Mouse (Mus musculus) heart, embryonic 16.5 days (tissue): ENCODE measurements around the gene Plekhf1. TPM values are rescaled to one million over a fixed set of nuclear protein-coding genes. Genes with fewer than 3 reads are reported as not detected.

Experiments used
- ATAC-seq: fragments of 200-750 bp; cut with Nextera tagmentation; replicated peaks from 2 replicates; pipeline ENCODE4 v1.8.0; 2017; ENCODE audit warnings: moderate number of reproducible peaks; ENCODE audit not compliant: insufficient read depth, low FRiP score; ENCODE audit errors: extremely low read depth
- H3K27ac ChIP-seq: fragments of 300-500 bp; sonication (generic); 2 replicates; pipeline ENCODE4 v1.5.1; 2014; ENCODE audit warnings: mild to moderate bottlenecking, low read length, control low read depth, moderate library complexity
- H3K27me3 ChIP-seq: fragments of 300-500 bp; sonication (generic); 2 replicates; pipeline ENCODE4 v1.6.1; 2014; ENCODE audit warnings: low read length, mixed read lengths; ENCODE audit not compliant: control insufficient read depth, insufficient read depth
- H3K36me3 ChIP-seq: fragments of 300-500 bp; sonication (generic); 2 replicates; pipeline ENCODE4 v1.6.1; 2014; ENCODE audit not compliant: control insufficient read depth, insufficient read depth
- H3K4me1 ChIP-seq: fragments of 300-500 bp; sonication (generic); 2 replicates; pipeline ENCODE4 v1.6.1; 2014; ENCODE audit warnings: low read length, mixed read lengths; ENCODE audit not compliant: control insufficient read depth, insufficient read depth
- H3K4me2 ChIP-seq: fragments of 300-500 bp; sonication (generic); 2 replicates; pipeline ENCODE4 v1.6.1; 2014; ENCODE audit warnings: low read depth, mild to moderate bottlenecking, control low read depth, low read length
- H3K4me3 ChIP-seq: fragments of 300-500 bp; sonication (generic); 2 replicates; pipeline ENCODE4 v1.5.1; 2014; ENCODE audit warnings: mild to moderate bottlenecking, control low read depth, low read length
- H3K9ac ChIP-seq: fragments of 300-500 bp; sonication (generic); 2 replicates; pipeline ENCODE4 v1.6.1; 2014; ENCODE audit warnings: low read length, control low read depth
- H3K9me3 ChIP-seq: fragments of 300-500 bp; sonication (generic); replicated peaks from 2 replicates; pipeline ENCODE4 v1.6.1; 2016; ENCODE audit warnings: low read length; ENCODE audit not compliant: control insufficient read depth
- WGBS: fragments of 180-500 bp; shearing (Covaris S2); extraction: QIAGEN DNeasy Blood & Tissue Kit; methylation state at CpG from one replicate; pipeline ENCODE4 v1.1.7; 2014; 5-methylcytosine and 5-hydroxymethylcytosine counted together
- polyA plus RNA-seq: library from polyadenylated mRNA; unstranded; fragments of >200 nt; fragmentation: Nextera tagmentation; extraction: Ambion mirVana; gene quantifications from 2 replicates; pipeline ENCODE4 v1.2.1, GENCODE M21; 2015

Plekhf1 gene
- polyA plus RNA-seq, 1 experiment from 2014 or later: 7.3 TPM

DNA sequence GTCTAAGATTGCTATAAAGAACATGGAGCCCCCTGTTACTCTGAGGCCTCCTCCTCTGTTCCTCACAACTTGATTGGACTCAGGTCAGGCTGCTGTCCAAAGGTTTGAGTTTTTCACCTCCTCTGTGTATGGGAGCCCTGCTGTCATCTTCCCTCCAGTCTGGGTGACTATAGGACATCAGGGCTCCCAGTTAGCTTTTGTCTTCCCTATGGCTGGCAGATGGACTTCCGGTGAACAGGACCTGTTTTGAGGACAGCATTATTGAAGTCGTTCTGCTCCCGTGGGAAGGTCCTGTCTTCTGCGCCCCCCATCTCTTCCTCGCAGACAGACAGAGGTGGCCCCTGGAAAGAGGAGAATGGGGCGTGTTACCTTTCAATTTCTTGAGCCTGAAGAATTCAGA lies 43.0 kb downstream of the Plekhf1 start:
- H3K4me2 ChIP-seq: peak overlapping the region; percentile 81
- peaks cover 8% of the 10 kb centered on the region for H3K4me1 ChIP-seq
- peak overlapping the region; percentile 78; the same call in 1 of the 2 replicates for H3K4me3 ChIP-seq
- no peaks in the 10 kb centered on the region for H3K9me3 ChIP-seq
- H3K36me3 ChIP-seq: peaks cover under 1% of the 10 kb centered on the region; the same call in 1 of the 2 replicates
- H3K9ac ChIP-seq: peak overlapping the region; percentile 86; the same call in 1 of the 2 replicates
- no peak overlapping the region; the same call in 1 of the 2 replicates for H3K27ac ChIP-seq
- 82% methylated on average over 6 of the region's 6 CpGs for WGBS
- H3K27me3 ChIP-seq: no peaks in the 10 kb centered on the region
- ATAC-seq: no peak

DNA sequence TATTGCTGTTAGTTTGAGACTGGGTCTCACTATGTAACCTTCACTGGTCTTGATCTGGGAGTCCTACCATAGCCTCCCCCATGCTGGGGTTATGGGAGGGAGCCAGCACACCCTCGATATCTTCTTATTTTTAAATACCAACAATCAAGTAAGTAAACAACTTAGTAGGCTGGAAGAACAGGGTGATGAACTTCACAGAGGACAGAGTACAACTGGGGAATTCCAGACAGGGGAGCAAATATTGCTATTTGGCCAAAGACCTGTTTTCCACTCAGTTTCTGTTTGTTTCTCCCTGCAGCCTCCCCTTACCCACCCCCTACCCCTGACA lies 43.4 kb downstream of the Plekhf1 start:
- Histone ChIP-seq H3K4me1 (peaks cover 8% of the 10 kb centered on the region), H3K36me3 (no peaks in the 10 kb centered on the region), H3K9ac (peak overlapping the region; percentile 86), H3K4me2 (peak overlapping the region; percentile 81), H3K9me3 (no peaks in the 10 kb centered on the region), H3K27ac (peak overlapping the region; percentile 87; the same call in 1 of the 2 replicates), H3K4me3 (peak overlapping the region; percentile 78), H3K27me3 (no peaks in the 10 kb centered on the region)
- ATAC-seq: no peak
- WGBS: 50% methylated on average over 1 of the region's 1 CpGs

DNA sequence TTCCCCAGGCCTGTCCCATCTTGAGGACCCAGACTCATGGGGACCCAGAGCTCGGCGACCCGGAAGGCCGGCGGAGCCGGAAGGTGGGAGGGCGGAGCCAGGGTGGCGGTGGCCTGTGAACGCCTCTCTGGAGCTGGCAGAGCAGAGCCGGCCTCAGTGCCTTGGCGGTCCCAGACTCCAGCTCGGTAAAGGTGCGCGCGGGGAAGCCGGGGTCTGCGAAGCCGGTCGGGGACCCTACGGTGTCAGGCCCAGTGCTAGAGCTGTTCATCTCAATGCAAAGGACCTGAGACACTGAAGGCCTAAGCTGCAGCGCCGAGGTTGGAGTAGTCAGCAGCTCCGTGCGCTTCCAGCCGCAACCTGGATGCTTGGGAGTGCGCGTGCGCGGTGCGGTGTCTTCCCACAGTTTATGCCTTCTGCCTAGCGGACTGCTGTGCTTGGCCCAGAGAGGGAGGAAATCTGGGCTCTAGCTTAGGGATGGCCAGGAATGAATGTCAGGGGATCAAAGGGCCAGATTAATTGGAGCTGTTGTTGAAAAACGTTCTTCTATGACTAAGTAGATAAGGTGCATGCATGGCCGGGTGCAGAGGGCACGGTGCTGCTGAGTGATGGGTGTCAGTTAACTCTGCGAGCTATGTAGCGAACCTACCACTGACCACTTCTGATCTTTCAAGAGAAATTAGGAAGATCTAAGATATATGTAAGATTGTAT lies 44.0 kb downstream of the Plekhf1 start:
- ATAC-seq: peak; percentile 84
- 2% methylated on average over 36 of the region's 36 CpGs for WGBS
- Histone ChIP-seq H3K27me3 (no peaks in the 10 kb centered on the region), H3K36me3 (no peaks in the 10 kb centered on the region), H3K4me2 (peak overlapping the region; percentile 81), H3K4me3 (peak overlapping the region; percentile 78), H3K27ac (peak overlapping the region; percentile 87), H3K9me3 (no peaks in the 10 kb centered on the region), H3K9ac (peak overlapping the region; percentile 86), H3K4me1 (peaks cover 8% of the 10 kb centered on the region)

DNA sequence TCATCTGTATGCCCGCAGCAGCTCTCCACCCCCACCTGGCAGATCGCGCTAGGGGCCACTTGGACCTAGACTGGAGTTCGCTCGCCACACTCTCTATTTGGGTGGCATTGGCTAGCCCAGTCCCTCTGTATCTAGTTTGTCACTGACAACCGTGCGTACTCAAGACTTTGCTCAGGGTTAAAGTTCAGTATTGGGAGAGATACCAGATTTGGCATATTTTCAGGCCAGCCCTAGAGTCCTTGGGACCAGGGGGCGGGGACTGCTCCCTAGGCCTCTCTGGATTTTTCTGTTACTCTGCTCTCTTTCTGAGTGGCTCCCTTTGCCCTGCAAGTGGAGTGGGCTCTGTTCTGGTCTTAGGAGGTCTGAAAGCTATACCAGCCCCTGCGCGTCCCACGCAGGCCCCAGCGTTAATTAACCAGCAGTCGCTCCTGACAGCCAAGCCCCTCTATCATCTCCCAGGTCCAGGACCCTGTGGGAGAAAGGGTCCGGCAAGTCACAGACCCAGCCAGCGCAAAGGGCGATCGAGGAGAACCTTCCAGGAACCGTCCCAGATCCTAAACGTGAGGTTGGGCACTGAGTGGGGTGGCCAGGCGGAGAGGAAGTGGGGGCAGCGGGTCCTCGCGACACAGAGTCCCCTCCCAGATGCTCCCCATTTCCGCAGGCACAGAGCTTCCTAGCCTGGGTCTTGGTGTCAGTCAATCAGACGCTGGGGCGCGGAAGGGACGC lies 44.7 kb downstream of the Plekhf1 start, which contains the start of gene 1600014C10Rik:
Gene 1600014C10Rik (plus strand): TSS at position 256 of the 726 bp plus-strand sequence.
- Histone ChIP-seq H3K9ac (peak within 1 kb of the TSS; percentile 86), H3K9me3 (no peaks in the 10 kb centered on the region), H3K4me1 (peaks cover 8% of the 10 kb centered on the region), H3K27me3 (no peaks in the 10 kb centered on the region), H3K4me3 (peak within 1 kb of the TSS; percentile 78), H3K36me3 (no peaks in the 10 kb centered on the region), H3K4me2 (peak within 1 kb of the TSS; percentile 81), H3K27ac (peak within 1 kb of the TSS; percentile 87)
- WGBS: 3% methylated on average over 28 of the region's 28 CpGs
- ATAC-seq: peak; percentile 45

DNA sequence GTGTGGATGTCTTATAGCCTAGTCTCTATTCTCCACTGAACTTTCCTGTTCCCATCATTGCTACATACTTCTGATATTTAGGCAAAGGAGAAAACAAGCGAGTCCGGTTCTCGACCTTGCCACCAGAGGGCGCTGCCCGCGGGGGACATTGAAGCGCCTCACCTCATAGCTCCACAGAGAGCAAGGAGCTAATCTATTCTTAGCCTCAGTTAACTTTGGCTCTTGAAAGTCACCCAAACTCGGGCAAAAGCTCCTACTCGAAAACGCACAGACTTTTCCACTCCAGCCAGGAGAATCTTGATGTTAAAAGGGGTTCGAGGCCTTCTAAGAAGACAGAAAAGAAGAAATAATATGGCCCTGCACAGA lies 45.2 kb downstream of the Plekhf1 start:
- under 1% methylated on average over 11 of the region's 11 CpGs for WGBS
- peak overlapping the region; percentile 86; the same call in 1 of the 2 replicates for H3K9ac ChIP-seq
- H3K4me2 ChIP-seq: peak overlapping the region; percentile 81
- H3K9me3 ChIP-seq: no peaks in the 10 kb centered on the region
- peak; percentile 49; the same call in 1 of the 2 replicates for ATAC-seq
- no peaks in the 10 kb centered on the region for H3K36me3 ChIP-seq
- no peaks in the 10 kb centered on the region for H3K27me3 ChIP-seq
- peak overlapping the region; percentile 78 for H3K4me3 ChIP-seq
- peak overlapping the region; percentile 87 for H3K27ac ChIP-seq
- H3K4me1 ChIP-seq: peaks cover 8% of the 10 kb centered on the region

DNA sequence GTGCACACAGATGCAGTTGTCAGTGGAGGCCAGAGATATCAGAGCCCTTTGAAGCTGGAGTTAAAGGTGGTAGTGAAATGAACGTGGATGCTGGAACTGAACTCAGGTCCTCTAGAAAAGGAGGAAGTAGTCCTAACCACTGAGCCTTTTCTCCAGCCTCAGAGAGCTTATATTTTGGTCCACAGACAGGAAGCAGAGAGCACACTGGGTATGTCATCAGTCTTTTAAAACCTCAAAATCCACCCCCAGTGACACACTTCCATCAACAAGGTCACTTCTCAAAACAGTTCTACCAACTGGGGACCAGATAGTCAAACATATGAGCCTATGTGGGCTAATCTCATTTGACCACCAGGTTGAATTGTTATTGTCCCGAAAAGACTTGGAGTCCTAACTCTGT lies 46.5 kb downstream of the Plekhf1 start:
- Histone ChIP-seq H3K36me3 (no peaks in the 10 kb centered on the region), H3K4me3 (no peak overlapping the region), H3K27ac (no peak overlapping the region), H3K4me1 (peaks cover 8% of the 10 kb centered on the region), H3K4me2 (no peak overlapping the region), H3K27me3 (no peaks in the 10 kb centered on the region), H3K9me3 (0 out of 2 replicates have a peak, but pooled peaks cover 3% of the 10 kb centered on the region), H3K9ac (no peak overlapping the region)
- WGBS: 73% methylated on average over 2 of the region's 2 CpGs
- ATAC-seq: no peak

DNA sequence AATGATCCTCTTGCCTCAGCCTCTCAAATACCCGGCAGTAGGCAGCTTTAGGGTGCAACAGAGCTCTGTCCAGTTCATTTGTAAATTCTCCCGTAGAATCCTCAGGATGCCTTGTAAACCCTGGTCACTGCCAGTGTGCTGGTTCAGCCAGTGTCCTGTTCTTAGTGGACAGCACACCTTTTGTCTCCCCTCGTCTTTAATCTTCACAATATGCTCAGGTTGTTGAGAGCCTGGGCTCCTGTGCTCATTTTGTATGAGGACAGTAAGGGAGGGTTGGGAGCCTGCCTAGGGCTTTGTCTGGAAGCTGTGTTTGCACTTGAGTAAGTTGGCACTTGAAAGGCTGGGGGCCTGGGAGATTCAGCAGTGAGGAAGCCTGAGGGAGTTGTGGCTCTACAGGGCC lies 47.9 kb downstream of the Plekhf1 start:
- Histone ChIP-seq H3K9me3 (0 out of 2 replicates have a peak, but pooled peaks cover 3% of the 10 kb centered on the region), H3K27me3 (no peaks in the 10 kb centered on the region), H3K36me3 (no peaks in the 10 kb centered on the region), H3K4me3 (no peak overlapping the region), H3K4me1 (peaks cover 8% of the 10 kb centered on the region), H3K4me2 (no peak overlapping the region), H3K27ac (no peak overlapping the region), H3K9ac (no peak overlapping the region)
- WGBS: 63% methylated on average over 3 of the region's 3 CpGs
- ATAC-seq: no peak

DNA sequence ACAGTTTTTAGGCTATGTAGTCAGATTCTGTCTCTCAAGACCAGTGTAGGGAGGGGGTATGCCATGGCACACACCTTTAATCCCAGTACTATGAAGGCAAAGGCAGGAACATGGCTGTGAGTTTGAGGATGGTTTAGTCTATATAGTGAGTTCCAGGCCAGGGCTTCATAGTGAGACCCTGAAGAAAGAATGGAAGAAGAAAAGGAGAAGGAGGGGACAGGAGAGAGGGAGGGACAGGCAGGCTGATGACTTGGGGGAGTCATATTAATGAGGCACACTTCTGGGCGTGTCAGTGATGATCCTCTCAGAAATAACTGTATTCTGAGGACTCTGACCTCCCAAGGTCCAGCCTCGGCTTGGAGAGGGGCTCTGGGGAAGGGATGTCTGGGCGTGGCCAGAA lies 51.8 kb downstream of the Plekhf1 start:
- Histone ChIP-seq H3K9me3 (0 out of 2 replicates have a peak, but pooled peaks cover 3% of the 10 kb centered on the region), H3K27ac (no peak overlapping the region), H3K9ac (no peak overlapping the region), H3K4me3 (no peak overlapping the region), H3K36me3 (no peaks in the 10 kb centered on the region), H3K4me1 (peaks cover 6% of the 10 kb centered on the region), H3K4me2 (no peak overlapping the region), H3K27me3 (peaks cover 12% of the 10 kb centered on the region; the same call in 1 of the 2 replicates)
- no peak for ATAC-seq
- 85% methylated on average over 3 of the region's 3 CpGs for WGBS
